Mouse (Mus musculus): ENCODE data around the gene Gm5796.
"Not testable (repeated sequence)": the region's sequence is repeated elsewhere in the genome, so short reads cannot be mapped to it uniquely, and the experiment has no call there.

Gene Gm5796

DNA sequence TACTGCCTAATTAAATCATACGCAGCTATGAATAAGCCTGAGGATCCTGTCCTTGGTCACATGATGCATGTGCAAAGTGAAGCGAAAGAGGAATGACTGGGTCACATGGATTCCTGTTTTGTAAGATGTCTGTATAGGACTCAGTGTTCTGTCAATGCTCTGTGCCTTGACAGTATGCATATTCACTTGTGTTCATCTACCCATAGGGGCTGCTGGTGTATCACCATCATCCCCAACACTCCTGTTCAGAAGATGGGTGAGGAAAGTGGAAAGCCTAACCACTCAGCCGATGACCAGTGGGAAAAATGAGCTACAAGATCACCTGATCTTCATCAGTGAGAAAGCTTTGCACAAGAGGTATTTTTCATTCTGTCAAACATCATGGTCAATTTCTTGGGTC is at the start of gene Gm5796:
Gm5796 (plus strand) TSS at position 301 of the 400 bp plus-strand sequence.
- not testable (repeated sequence) for DNase-seq (ENCODE audit: low read depth in 1 of 2, low spot score in 2 of 2)

- not testable (repeated sequence) for DNase-seq (ENCODE audit: low read depth in 1 of 2, low spot score in 2 of 2)
These were observed 25.6 kb upstream of the Gm5796 start, which contains the start of gene Gm3099 for GRCm38 (mm10) chr14:3998094-3998493. TSS of gene Gm3099 (plus strand) at chr14:3998394.

GRCm38 (mm10) chr14:4083820-4084219 is 60.1 kb downstream of the Gm5796 start, which contains the start of gene Gm3115:
TSS of gene Gm3115 (plus strand) at chr14:4084120.
- not testable (repeated sequence) for DNase-seq (ENCODE audit: low read depth in 1 of 2, low spot score in 2 of 2)

All from monocyte, adult 2 months (primary cell).